Mouse (Mus musculus): ENCODE measurements around the gene Slc46a1. TPM values are rescaled to one million over a fixed set of nuclear protein-coding genes. Genes with fewer than 3 reads are reported as not detected.

The Slc46a1 gene
- total RNA-seq, 2 experiments from 2014 or later: 27.4 to 32.0 TPM

DNA sequence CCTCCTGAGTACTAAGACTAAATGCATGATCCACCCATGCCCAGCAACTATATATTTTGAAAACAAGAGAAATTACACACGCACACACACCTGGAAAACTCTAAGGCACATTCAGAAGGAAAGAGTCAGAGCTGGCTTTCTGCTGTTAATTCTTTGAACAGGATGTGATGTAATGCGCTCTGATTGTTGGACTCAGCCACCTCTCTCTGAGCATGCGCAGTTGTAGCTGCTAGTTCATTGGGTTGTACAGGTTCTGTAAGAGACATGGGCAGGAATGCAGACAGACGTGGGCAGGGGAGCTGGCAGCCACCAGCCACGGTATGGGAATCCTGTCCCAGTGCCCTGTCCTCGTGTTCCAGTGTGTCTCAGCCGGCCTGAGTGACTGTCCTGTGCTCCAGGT, 11.2 kb upstream of the Slc46a1 start:
- no peak for DNase-seq (ENCODE audit: low spot score in 2 of 2)

DNA sequence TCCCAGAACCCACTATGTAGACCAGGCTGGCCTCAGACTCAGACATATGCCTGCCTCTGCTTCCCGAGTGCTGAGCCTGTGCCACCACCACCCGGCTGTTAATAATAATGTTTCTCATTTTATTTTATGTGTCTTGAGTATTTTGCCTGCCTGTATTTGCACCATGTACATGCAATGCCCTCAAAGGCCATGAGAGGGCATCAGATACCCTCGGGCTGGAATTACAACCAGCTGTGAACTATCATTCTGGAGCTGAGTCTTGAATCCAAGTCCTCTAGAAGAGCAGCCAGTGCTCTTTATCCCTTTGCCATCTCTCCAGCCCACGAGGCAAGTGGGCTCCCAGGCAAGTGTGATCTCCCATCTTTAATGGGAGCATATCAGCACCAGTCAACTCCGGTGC, 10.2 kb upstream of the Slc46a1 start:
- DNase-seq (ENCODE audit: low spot score in 2 of 2): peak; percentile 45 to 64

GRCm38 (mm10) chr11:78458740-78459139, 6.8 kb upstream of the Slc46a1 start:
- DNase-seq (ENCODE audit: low spot score in 2 of 2): no peak

DNA sequence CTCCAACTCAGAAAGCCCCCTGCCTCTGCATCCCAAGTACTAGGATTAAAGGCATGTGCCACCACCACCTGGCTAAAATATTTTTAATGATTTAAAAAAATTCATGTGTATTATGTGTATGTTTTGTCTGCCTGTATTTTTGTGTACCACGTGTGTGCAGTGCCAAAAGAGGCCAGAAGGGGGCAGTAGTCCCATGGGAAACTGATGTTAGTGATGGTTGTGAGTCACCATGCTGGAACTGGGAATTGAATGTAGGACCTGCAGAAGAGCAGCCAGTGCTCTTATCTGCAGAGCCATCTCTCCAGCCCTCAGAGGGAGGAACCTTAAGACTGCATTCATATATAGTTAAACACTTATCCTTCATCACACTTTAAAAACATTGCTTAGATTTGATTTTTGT, 3.6 kb upstream of the Slc46a1 start:
- DNase-seq (ENCODE audit: low spot score in 2 of 2): no peak

DNA sequence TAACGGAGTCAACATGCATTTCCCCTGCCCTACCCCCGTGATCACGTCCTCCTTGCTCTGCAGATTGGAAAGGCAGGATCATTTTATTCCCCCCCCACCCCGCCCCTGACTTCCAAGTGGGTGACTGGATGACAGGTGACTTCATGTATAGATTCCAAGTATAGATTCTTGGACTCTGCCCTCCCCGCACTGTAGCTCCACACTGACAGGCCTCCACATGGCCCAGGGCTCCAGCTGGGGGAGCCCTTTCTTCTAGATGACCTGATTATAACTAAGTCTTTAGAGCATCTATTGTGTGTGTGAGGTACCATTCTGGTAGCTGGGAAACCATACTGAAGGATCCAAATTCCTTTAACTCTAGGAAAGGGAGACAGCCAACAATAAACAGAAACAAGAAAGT, 2.8 kb upstream of the Slc46a1 start:
- no peak for DNase-seq (ENCODE audit: low spot score in 2 of 2)

DNA sequence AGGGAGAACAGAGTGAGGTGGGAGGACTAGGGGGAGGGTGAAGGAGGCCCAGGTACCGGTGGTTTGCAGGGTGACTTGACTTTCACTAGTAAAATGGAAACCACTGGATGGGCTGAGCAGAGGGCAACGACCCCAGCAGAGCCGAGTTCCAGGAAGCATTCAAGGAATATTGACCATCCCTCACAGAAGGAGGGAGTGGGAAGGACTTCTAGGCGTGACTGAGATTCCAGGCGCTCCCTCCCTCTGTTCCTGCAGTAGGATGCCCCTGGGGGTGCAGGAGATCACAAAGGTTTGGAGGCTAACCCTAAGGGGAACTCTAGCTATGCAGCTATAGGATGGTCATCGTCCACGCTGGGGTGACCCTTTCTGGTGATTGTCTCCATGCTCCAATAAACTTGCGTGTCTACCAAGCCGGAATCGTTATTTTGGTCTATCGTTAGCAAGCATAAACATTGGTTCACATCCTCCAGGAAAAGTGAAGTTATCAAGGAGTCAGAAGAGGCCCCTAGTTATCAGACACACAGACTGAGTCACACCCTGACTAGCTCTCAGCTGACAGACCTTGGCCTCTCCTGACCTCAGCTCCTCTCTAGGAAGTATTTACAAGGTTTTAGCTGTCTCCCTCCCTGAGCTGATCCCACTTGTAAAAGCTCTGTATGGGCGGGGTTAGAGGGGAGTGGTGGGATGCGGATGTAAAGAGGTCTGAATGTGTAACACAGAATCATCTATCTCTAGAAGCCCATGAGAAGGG, 2.0 kb upstream of the Slc46a1 start:
- DNase-seq (ENCODE audit: low spot score in 2 of 2): peak in 1 of 2 experiments; percentile 34

- no peak for DNase-seq (ENCODE audit: low spot score in 2 of 2)
Observed at GRCm38 (mm10) chr11:78465116-78465515, 381 bp upstream of the Slc46a1 start.

GRCm38 (mm10) chr11:78466242-78466912, 880 bp downstream of the Slc46a1 start:
- DNase-seq (ENCODE audit: low spot score in 2 of 2): no peak

GRCm38 (mm10) chr11:78467515-78467914, 2.0 kb downstream of the Slc46a1 start:
- no peak for DNase-seq (ENCODE audit: low spot score in 2 of 2)

- no peak for DNase-seq (ENCODE audit: low spot score in 2 of 2)
Observed at GRCm38 (mm10) chr11:78467932-78468331, 2.4 kb downstream of the Slc46a1 start.

DNA sequence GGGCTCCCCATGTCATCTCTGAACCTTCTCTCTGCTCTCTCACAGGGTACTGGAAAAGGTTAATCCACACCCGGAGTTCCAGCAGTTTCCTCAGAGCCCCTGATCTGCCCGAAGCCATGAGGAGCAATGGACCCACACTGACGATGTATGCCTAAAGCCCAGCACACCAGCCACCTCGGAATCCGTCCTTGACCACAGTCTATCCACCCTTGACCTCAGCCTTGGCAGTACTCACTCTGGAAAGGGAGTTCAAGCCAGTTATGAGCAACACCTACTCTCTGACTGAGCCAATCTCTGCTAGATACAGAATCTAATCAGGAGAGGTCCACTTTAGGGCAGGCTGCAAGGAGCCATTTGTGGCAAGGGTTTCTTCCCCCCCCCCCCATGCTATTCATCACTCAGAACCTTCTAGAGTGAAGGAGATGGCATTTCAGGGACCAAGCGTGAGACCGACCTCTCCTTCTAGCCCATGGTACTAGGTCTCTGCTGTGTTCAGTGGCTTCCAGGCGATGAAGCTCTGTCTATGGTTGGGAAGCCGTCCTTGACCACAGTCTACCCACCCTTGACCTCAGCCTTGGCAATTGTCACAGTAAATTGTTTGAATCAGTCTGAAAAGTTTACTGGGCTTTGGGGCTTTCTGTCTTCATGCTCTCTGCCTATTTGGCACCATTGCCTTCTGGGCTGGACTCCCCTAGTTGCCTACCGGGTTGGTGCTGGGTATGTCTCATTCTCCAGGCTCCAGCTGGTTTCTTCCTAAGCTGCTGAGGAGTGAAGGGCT, 6.0 kb downstream of the Slc46a1 start:
- DNase-seq (ENCODE audit: low spot score in 2 of 2): peak in 1 of 2 experiments; percentile 30

DNA sequence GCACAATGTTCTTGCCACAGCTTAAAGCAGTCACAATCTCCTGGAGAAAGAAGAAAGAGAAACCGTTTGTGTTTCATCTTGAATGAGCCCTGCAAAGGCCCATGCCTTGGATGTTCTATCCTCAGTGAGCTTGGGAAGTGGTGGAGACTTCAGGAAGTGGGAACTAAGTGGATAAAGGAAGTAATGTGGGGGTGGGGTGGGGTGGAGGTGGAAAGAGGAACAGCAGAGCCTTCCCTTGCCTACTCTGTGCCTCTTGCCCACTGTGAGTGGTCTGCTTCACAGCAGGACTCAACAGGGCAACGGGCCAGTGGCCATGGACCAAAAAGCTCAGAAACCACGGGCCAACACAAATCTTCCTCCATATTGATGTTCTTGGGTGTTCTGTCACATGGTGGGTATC, 9.8 kb downstream of the Slc46a1 start:
- DNase-seq (ENCODE audit: low spot score in 2 of 2): no peak

DNA sequence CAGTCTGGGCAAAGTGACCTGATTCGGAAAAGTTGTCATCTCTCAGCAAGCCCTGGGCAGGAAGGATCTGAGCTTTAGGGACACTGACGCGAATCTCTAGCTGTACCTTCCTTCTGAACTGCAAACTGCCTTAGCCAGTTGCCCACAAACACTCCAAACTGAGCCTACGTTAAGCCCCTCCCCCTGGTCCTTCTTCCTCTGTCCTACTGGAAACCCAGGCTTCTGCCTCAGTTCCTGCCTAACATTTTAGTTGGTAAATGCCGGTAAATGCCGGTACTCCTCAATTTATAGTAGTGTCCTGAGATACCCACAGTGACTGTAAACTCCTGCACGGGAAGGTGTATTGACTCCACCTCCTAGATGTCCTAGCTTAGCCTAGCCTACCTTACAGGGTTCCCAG, 18.1 kb downstream of the Slc46a1 start:
- DNase-seq (ENCODE audit: low spot score in 2 of 2): no peak

DNA sequence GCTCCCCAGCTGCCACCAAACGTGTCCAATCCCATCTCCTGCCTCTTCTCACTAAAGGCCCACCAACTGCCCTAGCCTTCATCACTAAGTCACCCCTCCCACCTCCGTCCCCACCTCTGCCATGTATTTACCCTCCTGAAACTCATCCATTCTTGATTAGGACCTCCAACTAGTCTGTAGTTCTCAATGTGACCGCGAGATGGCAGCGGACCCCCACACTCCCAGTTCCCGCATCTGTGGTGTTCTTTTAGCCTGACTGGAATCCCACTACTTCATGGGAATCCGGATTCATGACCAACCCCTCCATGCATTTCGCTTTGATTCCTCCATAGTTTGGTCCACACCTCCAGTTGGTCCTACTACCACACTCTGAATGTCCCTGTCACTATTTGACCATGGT, 22.7 kb downstream of the Slc46a1 start:
- peak; percentile 70 to 74 for DNase-seq (ENCODE audit: low spot score in 2 of 2)

DNA sequence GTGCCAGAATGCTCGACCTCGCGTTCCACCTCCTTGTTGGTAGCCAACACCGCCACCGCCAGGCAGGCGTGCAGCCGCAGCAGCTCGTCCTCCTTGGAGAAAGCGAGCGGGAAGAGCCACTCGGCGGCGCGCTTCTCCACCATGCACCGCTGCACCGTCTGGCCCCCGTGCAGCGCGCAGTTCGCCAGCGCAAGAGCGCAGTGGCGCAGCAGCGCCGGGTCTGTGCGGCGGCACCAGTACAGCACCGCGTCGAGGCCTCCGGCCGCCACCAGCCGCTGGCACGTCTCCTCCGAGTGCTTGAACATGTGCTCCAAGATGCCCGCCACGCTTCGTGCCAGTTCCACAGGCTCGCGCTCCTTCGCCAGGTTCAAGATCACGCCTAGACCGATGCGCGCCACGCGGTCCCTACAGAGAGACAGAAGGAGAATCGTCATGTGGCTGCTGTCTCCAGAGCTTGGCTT, 25.3 kb downstream of the Slc46a1 start:
- DNase-seq (ENCODE audit: low spot score in 2 of 2): peak; percentile 34 to 36

GRCm38 (mm10) chr11:78495904-78496303, 30.4 kb downstream of the Slc46a1 start:
- no peak for DNase-seq (ENCODE audit: low spot score in 2 of 2)

DNA sequence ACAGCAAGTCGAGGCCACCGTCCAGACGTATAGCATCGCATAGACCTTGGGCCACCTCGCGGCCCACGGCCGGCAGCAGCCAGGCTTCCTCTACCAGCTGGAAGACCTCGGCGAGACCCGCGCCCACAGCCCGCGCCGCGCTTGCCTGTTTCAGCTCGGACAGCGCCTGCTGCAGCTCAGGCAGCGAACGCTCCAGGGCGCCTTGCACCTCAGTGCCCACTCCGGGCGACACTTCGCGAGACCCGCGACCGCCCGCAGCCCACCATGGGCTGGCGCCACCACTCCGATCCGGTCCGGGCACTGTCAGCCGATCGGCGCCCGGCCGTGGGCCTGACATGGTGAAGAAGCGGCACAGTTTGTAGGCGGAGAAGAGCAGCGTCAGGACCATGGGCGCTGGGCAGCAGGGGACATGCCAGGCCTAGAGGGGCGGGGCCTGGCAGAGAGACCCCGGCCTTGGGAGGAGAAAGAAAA, 31.6 kb downstream of the Slc46a1 start:
- peak; percentile 15 to 47 for DNase-seq (ENCODE audit: low spot score in 2 of 2)

DNA sequence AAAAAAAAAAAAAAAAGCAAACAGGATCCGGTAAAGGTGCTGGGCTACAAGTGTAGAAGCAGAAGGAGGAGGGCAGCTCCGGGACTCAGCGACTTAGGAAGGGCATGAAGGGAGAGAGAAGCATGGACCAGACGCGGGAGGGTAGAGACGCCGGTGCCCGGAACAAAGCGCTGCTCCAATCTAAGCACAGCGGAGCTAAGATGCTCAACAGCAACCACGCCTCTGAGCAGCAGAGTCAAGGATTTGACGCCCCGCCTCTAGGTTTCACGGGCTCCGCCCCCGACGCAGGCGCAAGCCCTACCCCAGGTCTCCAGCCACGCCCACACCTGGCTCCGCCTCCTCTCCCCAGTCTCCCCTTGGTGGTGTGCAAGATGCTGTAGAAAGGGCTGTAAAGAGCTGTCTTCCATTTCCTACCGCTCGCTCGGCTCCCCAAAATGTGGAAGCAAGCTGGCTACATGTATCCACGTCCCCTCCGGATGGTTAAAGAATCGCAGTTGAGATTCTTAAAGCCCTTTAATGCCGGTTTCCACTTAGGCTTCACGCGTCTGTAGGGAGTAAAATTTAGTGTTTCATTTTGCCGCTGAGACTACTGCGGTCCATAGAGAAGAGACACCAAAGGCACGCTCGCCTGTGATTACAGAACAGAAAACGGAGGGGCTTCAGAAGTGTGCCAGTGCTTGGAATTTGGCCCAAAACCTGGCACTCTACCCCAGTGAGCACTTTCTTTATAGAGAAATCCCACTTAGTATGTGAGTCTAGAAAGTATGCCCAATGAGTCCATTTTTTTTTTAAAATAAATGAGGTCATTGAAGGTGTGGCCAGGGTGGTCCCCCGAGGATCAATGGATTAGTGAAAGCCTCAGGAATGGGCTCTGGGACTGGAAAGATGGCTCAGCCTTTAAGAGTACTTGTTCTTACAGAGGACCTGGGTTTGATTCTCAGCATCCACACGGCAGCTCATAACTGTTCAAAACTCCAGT, 32.3 kb downstream of the Slc46a1 start, which contains the start of gene Sarm1:
Gene Sarm1, minus strand, starts transcription at position 211 of the 979 bp plus-strand sequence.
- peak; percentile 91 to 92 for DNase-seq (ENCODE audit: low spot score in 2 of 2)

- DNase-seq (ENCODE audit: low spot score in 2 of 2): no peak
Observed at GRCm38 (mm10) chr11:78499004-78499403, 33.5 kb downstream of the Slc46a1 start, which contains the start of gene Vtn. Vtn (plus strand) TSS chr11:78499091.

DNA sequence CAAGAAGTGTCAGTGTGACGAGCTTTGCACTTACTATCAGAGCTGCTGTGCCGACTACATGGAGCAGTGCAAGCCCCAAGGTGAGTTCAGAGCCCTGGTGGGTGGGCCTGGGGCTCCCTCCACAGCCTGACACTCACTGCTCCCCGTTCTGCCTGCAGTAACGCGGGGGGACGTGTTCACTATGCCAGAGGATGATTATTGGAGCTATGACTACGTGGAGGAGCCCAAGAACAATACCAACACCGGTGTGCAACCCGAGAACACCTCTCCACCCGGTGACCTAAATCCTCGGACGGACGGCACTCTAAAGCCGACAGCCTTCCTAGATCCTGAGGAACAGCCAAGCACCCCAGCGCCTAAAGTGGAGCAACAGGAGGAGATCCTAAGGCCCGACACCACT, 34.0 kb downstream of the Slc46a1 start:
- DNase-seq (ENCODE audit: low spot score in 2 of 2): no peak
